ENCODE assay signal across 14 mouse cellular contexts in the genomic region with DNA sequence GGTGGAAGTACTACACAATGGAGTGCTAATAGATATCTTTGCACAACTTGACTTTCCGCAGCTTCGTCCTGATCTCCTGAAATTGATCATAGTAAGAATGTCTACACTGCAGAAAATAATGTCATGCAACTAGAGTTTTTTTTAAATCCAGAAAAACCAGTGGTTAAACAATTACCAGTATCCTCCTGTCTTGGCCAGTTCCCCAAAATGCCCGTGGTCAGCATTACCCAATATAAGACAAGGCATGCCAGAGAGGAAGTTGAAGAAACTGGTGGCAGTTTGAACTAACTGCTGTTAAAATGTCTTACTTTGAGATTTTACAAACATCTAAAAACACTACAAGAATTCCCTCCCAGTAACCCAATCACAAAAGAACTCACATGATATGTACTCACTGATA.
DNase-seq lines count a peak whose midpoint lies in the region; ATAC-seq and TF ChIP-seq lines count a peak whose summit lies in the region.
"Had no signal": no experiment of that assay in that cellular context is flagged by ENCODE, and none has a peak within 500 bp of the region (broad histone marks: within the 10 kb centered on the region; RNA-seq: fewer than 3 reads in every experiment).

No protein-coding gene starts in this region.

- H3K4me1 ChIP-seq in liver, postnatal 0 days (ENCODE audit: insufficient read depth) = no peaks in the 10 kb centered on the region
- H3K4me1 ChIP-seq in liver, embryonic 11.5 days (replicated peaks; ENCODE audit: control insufficient read depth, insufficient read depth, low read length) = no peaks in the 10 kb centered on the region
- H3K4me1 ChIP-seq in thymus, adult 2 months (replicated peaks; ENCODE audit: control insufficient read depth, insufficient read depth, low read length) = no peaks in the 10 kb centered on the region
- H3K4me1 ChIP-seq: heart, embryonic 12.5 days; hindbrain, embryonic 13.5 days; midbrain, embryonic 15.5 days; stomach, embryonic 15.5 days had no signal

- H3K27ac ChIP-seq in liver, postnatal 0 days (ENCODE audit: low read depth) = no peak overlapping the region
- H3K27ac ChIP-seq in liver, embryonic 11.5 days (ENCODE audit: low read depth, low read length) = no peak overlapping the region
- no peak overlapping the region for H3K27ac ChIP-seq in thymus, adult 2 months (ENCODE audit: control insufficient read depth, insufficient read depth, low read length)
- H3K27ac ChIP-seq: hindbrain, embryonic 13.5 days; liver, embryonic 14.5 days; midbrain, embryonic 15.5 days; stomach, embryonic 15.5 days had no signal

- H3K4me3 ChIP-seq in liver, postnatal 0 days (ENCODE audit: low read depth, low read length) = no peak overlapping the region
- no peak overlapping the region for H3K4me3 ChIP-seq in liver, embryonic 11.5 days (ENCODE audit: low read depth, low read length)
- no peak overlapping the region for H3K4me3 ChIP-seq in thymus, adult 2 months (ENCODE audit: control insufficient read depth, insufficient read depth, low read length)
- H3K4me3 ChIP-seq: heart, embryonic 12.5 days; hindbrain, embryonic 13.5 days; midbrain, embryonic 15.5 days; stomach, embryonic 15.5 days had no signal

- TF ChIP-seq EP300 in liver, postnatal 0 days (IDR thresholded peaks at IDR 0.05; ENCODE audit: low read depth) = no peak

- no peak overlapping the region for H3K9ac ChIP-seq in liver, postnatal 0 days (replicated peaks)
- H3K9ac ChIP-seq in liver, embryonic 11.5 days (ENCODE audit: low read depth, low read length) = no peak overlapping the region
- H3K9ac ChIP-seq: heart, embryonic 12.5 days; hindbrain, embryonic 13.5 days; liver, embryonic 14.5 days; midbrain, embryonic 15.5 days; stomach, embryonic 15.5 days had no signal

- WGBS in liver, postnatal 0 days (ENCODE audit: insufficient replicate concordance) = 60% methylated on average over 3 of the region's 3 CpGs
- WGBS in liver, embryonic 11.5 days = 76% methylated on average over 3 of the region's 3 CpGs
- WGBS in thymus, adult 2 months = 67% methylated on average over 3 of the region's 3 CpGs

- 0 out of 2 replicates have a peak, but pooled peaks have one; percentile 25 for ATAC-seq in liver, postnatal 0 days
- no peak for ATAC-seq in liver, embryonic 11.5 days (replicated peaks; ENCODE audit: low FRiP score)
- ATAC-seq: midbrain, embryonic 15.5 days had no signal

- H3K4me2 ChIP-seq in liver, postnatal 0 days (ENCODE audit: low read depth, low read length) = no peak overlapping the region
- no peak overlapping the region for H3K4me2 ChIP-seq in liver, embryonic 11.5 days
- H3K4me2 ChIP-seq: heart, embryonic 12.5 days; hindbrain, embryonic 13.5 days; midbrain, embryonic 15.5 days; stomach, embryonic 15.5 days had no signal

- TF ChIP-seq POLR2A in thymus, adult 2 months (IDR thresholded peaks at IDR 0.05; ENCODE audit: control insufficient read depth, extremely low read depth, insufficient read depth, low read length, poor library complexity) = no peak

- DNase-seq in adrenal gland, adult 2 months = peak; percentile 29
- DNase-seq in adrenal gland, postnatal 25 days = no peak
- no peak for DNase-seq in liver, postnatal 0 days
- DNase-seq in liver, embryonic 11.5 days (ENCODE audit: low spot score) = no peak
- peak; percentile 37 for DNase-seq in kidney, postnatal 14 days
- peak; percentile 12 for DNase-seq in skeletal muscle tissue, adult 2 months (ENCODE audit: low read depth, low spot score)
- no peak for DNase-seq in thymus, adult 2 months
- no peak for DNase-seq in right cerebral cortex, adult 2 months (ENCODE audit: low spot score in 2 of 2)
- DNase-seq: cerebellum, adult 11-12 months had no signal

- no peaks in the 10 kb centered on the region for H3K36me3 ChIP-seq in liver, postnatal 0 days (replicated peaks; ENCODE audit: insufficient read depth, low read length)
- no peaks in the 10 kb centered on the region for H3K36me3 ChIP-seq in liver, embryonic 11.5 days (ENCODE audit: control insufficient read depth, insufficient read depth, low read length)
- H3K36me3 ChIP-seq in thymus, adult 2 months (ENCODE audit: control insufficient read depth, insufficient read depth, low read length) = no peaks in the 10 kb centered on the region
- H3K36me3 ChIP-seq: heart, embryonic 12.5 days; hindbrain, embryonic 13.5 days; midbrain, embryonic 15.5 days; stomach, embryonic 15.5 days had no signal

- TF ChIP-seq CTCF in liver, postnatal 0 days (IDR thresholded peaks at IDR 0.05; ENCODE audit: low read depth) = no peak
- no peak for TF ChIP-seq CTCF in thymus, adult 2 months (IDR thresholded peaks at IDR 0.05; ENCODE audit: borderline replicate concordance, control insufficient read depth, extremely low read depth, insufficient read depth, low read length, poor library complexity)

- H3K9me3 ChIP-seq in liver, postnatal 0 days (ENCODE audit: low read length) = no peaks in the 10 kb centered on the region
- H3K9me3 ChIP-seq in liver, embryonic 11.5 days (ENCODE audit: control insufficient read depth, low read length) = no peaks in the 10 kb centered on the region
- H3K9me3 ChIP-seq: heart, embryonic 12.5 days; hindbrain, embryonic 13.5 days; midbrain, embryonic 15.5 days; stomach, embryonic 15.5 days had no signal

- no peaks in the 10 kb centered on the region for H3K27me3 ChIP-seq in liver, postnatal 0 days (ENCODE audit: insufficient read depth, low read length)
- no peaks in the 10 kb centered on the region for H3K27me3 ChIP-seq in liver, embryonic 11.5 days (replicated peaks; ENCODE audit: control insufficient read depth, insufficient read depth, low read length)
- H3K27me3 ChIP-seq in thymus, adult 2 months (ENCODE audit: control insufficient read depth, insufficient read depth, low read length) = no peaks in the 10 kb centered on the region
- H3K27me3 ChIP-seq: heart, embryonic 12.5 days; hindbrain, embryonic 13.5 days; midbrain, embryonic 15.5 days; stomach, embryonic 15.5 days had no signal

Comparison
In these comparisons a context has a peak if more than half of its experiments do, and no peak if none do; other contexts are left out.
1. DNase-seq: peak in adrenal gland, adult 2 months (single experiment), kidney, postnatal 14 days (single experiment) and skeletal muscle tissue, adult 2 months (single experiment); none in adrenal gland, postnatal 25 days (single experiment), liver, postnatal 0 days (single experiment), liver, embryonic 11.5 days (single experiment), thymus, adult 2 months (single experiment) and right cerebral cortex, adult 2 months (0 of 2).